Mouse (Mus musculus) urinary bladder, postnatal 25 days (tissue): Measurements from ENCODE around the gene Aldh1a2.

Experiments used
- DNase-seq: peaks from one replicate; pipeline ENCODE4 v3.0.0; 2022; ENCODE audit warnings: low spot score

Gene Aldh1a2

GRCm38 (mm10) chr9:71216036-71216995 is 727 bp downstream of the Aldh1a2 start:
- peak; percentile 20 for DNase-seq

- no peak for DNase-seq
Observed at GRCm38 (mm10) chr9:71216996-71217792, 1.6 kb downstream of the Aldh1a2 start.

GRCm38 (mm10) chr9:71217793-71218095 is 2.2 kb downstream of the Aldh1a2 start:
- no peak for DNase-seq

GRCm38 (mm10) chr9:71219161-71219560 is 3.6 kb downstream of the Aldh1a2 start:
- no peak for DNase-seq

GRCm38 (mm10) chr9:71220401-71220800 is 4.8 kb downstream of the Aldh1a2 start:
- no peak for DNase-seq

GRCm38 (mm10) chr9:71227226-71227970 is 11.8 kb downstream of the Aldh1a2 start:
- no peak for DNase-seq

GRCm38 (mm10) chr9:71230011-71230410 is 14.4 kb downstream of the Aldh1a2 start:
- no peak for DNase-seq

- no peak for DNase-seq
Observed at GRCm38 (mm10) chr9:71236540-71236939, 21.0 kb downstream of the Aldh1a2 start.

GRCm38 (mm10) chr9:71239926-71240325 is 24.3 kb downstream of the Aldh1a2 start:
- DNase-seq: no peak

GRCm38 (mm10) chr9:71241515-71242411 is 26.2 kb downstream of the Aldh1a2 start:
- no peak for DNase-seq

GRCm38 (mm10) chr9:71242412-71242781 is 26.8 kb downstream of the Aldh1a2 start:
- DNase-seq: no peak

GRCm38 (mm10) chr9:71254380-71254779 is 38.8 kb downstream of the Aldh1a2 start:
- no peak for DNase-seq

GRCm38 (mm10) chr9:71262711-71263110 is 47.1 kb downstream of the Aldh1a2 start:
- no peak for DNase-seq

- DNase-seq: no peak
Observed at GRCm38 (mm10) chr9:71269711-71270110, 54.1 kb downstream of the Aldh1a2 start.

- no peak for DNase-seq
Observed at GRCm38 (mm10) chr9:71270205-71270604, 54.6 kb downstream of the Aldh1a2 start.

- no peak for DNase-seq
Observed at GRCm38 (mm10) chr9:71276149-71276721, 60.6 kb downstream of the Aldh1a2 start.

GRCm38 (mm10) chr9:71278741-71279140 is 63.2 kb downstream of the Aldh1a2 start:
- no peak for DNase-seq

- DNase-seq: no peak
Observed at GRCm38 (mm10) chr9:71283156-71283555, 67.6 kb downstream of the Aldh1a2 start.

- DNase-seq: no peak
Observed at GRCm38 (mm10) chr9:71285231-71285630, 69.6 kb downstream of the Aldh1a2 start.

- DNase-seq: no peak
Observed at GRCm38 (mm10) chr9:71286420-71286819, 70.8 kb downstream of the Aldh1a2 start.

GRCm38 (mm10) chr9:71288738-71289137 is 73.1 kb downstream of the Aldh1a2 start:
- DNase-seq: no peak
